Mouse (Mus musculus): ENCODE results near the gene Adm2. TPM values are rescaled to one million over a fixed set of nuclear protein-coding genes. Genes with fewer than 3 reads are reported as not detected.

The Adm2 gene
- polyA plus RNA-seq, 1 experiment: not detected

DNA sequence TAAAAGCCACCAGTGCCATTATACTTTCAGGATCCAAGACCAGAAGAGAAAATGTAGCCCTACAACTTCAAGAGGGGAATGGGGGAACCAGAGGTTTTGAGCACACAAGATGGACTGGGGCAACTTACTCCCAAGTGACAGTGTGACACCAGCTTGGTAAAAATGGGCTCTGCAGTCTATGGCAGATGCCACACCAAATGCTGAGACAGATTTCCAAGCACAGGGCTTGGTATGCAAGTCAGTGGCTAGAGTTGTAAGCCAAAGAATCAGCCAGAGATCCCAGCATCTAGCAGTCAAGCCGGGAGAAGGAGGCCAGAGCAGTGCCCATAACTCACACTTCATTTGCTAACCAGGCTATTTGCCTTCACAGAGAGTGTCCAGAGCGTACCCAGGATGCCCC lies 24.8 kb upstream of the Adm2 start:
- Histone ChIP-seq H3K27ac (ENCODE audit: insufficient read depth, low read length) (no peak overlapping the region), H3K4me1 (ENCODE audit: control insufficient read depth, insufficient read depth, low read length) (0 out of 2 replicates have a peak, but pooled peaks cover 5% of the 10 kb centered on the region), H3K4me3 (replicated peaks; ENCODE audit: insufficient read depth, low read depth, low read length) (no peak overlapping the region), H3K27me3 (ENCODE audit: control insufficient read depth, insufficient read depth, low read length) (no peaks in the 10 kb centered on the region)
- WGBS: 39% methylated on average over 2 of the region's 2 CpGs
- TF ChIP-seq CTCF (IDR thresholded peaks at IDR 0.05; ENCODE audit: borderline replicate concordance, insufficient read depth, low read depth, low read length) (no peak), POLR2A (IDR thresholded peaks at IDR 0.05; ENCODE audit: borderline replicate concordance, insufficient read depth, low read length) (no peak)
- no peak for DNase-seq

DNA sequence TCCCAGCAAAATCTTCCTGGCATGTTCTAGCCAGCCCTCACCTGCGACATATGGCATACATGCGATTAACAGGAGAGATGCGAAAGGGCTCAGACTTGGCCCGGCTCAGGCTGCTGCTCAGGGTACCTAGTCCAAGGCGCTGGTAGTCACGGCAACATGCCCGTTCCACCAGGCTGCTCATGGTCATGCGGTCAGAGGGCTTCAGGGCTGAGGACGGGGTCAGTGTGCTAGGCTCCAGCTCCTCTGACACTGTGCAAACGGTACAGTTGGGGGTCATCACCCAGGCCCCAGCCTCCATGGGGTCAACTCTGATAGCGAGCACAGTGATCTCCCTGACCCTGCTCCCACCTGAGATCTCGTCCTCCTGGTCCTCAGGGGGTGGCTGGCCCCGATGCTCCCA lies 22.3 kb upstream of the Adm2 start:
- no peaks in the 10 kb centered on the region for H3K27me3 ChIP-seq (ENCODE audit: control insufficient read depth, insufficient read depth, low read length)
- WGBS: 63% methylated on average over 13 of the region's 13 CpGs
- TF ChIP-seq CTCF (IDR thresholded peaks at IDR 0.05; ENCODE audit: borderline replicate concordance, insufficient read depth, low read depth, low read length) (no peak), POLR2A (IDR thresholded peaks at IDR 0.05; ENCODE audit: borderline replicate concordance, insufficient read depth, low read length) (no peak)
- no peak overlapping the region for H3K4me3 ChIP-seq (replicated peaks; ENCODE audit: insufficient read depth, low read depth, low read length)
- H3K4me1 ChIP-seq (ENCODE audit: control insufficient read depth, insufficient read depth, low read length): 0 out of 2 replicates have a peak, but pooled peaks cover 5% of the 10 kb centered on the region
- DNase-seq: no peak
- no peak overlapping the region for H3K27ac ChIP-seq (ENCODE audit: insufficient read depth, low read length)

DNA sequence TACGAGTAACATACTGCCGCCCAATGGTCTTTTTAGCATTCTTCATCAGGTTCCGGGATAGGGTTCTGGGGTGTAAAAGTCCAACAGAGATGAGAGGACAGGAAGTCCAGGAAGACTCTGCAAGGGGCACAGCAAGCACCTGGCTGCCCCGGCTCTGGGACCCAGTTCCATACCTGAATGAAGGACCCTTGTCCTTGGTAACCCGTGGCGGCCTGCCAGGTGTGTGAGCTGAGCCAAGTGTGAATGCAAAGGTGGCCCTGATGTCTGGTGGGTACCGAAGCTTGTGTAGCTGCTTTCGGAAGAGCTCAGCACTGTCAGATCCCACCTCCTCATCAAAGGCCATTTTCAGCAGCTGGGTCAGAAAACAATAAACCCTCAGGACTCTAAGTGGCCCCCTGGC lies 21.9 kb upstream of the Adm2 start:
- WGBS: 91% methylated on average over 8 of the region's 8 CpGs
- Histone ChIP-seq H3K4me3 (replicated peaks; ENCODE audit: insufficient read depth, low read depth, low read length) (no peak overlapping the region), H3K27ac (ENCODE audit: insufficient read depth, low read length) (no peak overlapping the region), H3K4me1 (ENCODE audit: control insufficient read depth, insufficient read depth, low read length) (peaks cover 5% of the 10 kb centered on the region; the same call in 1 of the 2 replicates), H3K27me3 (ENCODE audit: control insufficient read depth, insufficient read depth, low read length) (no peaks in the 10 kb centered on the region)
- DNase-seq: no peak
- no peak for TF ChIP-seq CTCF (IDR thresholded peaks at IDR 0.05; ENCODE audit: borderline replicate concordance, insufficient read depth, low read depth, low read length)
- no peak for TF ChIP-seq POLR2A (IDR thresholded peaks at IDR 0.05; ENCODE audit: borderline replicate concordance, insufficient read depth, low read length)

DNA sequence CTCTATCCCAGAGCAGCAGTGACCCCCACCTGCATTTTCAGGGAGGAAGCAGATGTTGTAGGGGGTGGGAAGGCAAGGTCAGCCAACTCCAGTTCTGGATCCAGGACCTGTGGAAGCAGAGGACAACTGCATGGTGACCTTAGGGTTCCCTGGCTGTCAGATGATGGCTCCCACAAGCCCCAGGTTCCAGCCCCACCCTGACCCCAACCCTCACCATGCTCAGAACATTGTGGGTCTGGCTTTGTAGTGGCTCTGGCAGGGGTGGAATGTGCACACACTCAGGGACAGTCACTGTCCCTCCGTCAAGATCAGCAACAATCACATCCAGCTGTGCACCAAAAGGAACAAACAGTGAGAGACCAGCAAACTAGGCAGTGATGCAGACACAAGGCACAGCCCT lies 16.6 kb upstream of the Adm2 start:
- Histone ChIP-seq H3K27me3 (ENCODE audit: control insufficient read depth, insufficient read depth, low read length) (no peaks in the 10 kb centered on the region), H3K27ac (ENCODE audit: insufficient read depth, low read length) (no peak overlapping the region), H3K4me3 (replicated peaks; ENCODE audit: insufficient read depth, low read depth, low read length) (no peak overlapping the region), H3K4me1 (ENCODE audit: control insufficient read depth, insufficient read depth, low read length) (peaks cover 50% of the 10 kb centered on the region)
- 43% methylated on average over 1 of the region's 1 CpGs for WGBS
- TF ChIP-seq POLR2A (IDR thresholded peaks at IDR 0.05; ENCODE audit: borderline replicate concordance, insufficient read depth, low read length) (no peak), CTCF (IDR thresholded peaks at IDR 0.05; ENCODE audit: borderline replicate concordance, insufficient read depth, low read depth, low read length) (no peak)
- no peak for DNase-seq

DNA sequence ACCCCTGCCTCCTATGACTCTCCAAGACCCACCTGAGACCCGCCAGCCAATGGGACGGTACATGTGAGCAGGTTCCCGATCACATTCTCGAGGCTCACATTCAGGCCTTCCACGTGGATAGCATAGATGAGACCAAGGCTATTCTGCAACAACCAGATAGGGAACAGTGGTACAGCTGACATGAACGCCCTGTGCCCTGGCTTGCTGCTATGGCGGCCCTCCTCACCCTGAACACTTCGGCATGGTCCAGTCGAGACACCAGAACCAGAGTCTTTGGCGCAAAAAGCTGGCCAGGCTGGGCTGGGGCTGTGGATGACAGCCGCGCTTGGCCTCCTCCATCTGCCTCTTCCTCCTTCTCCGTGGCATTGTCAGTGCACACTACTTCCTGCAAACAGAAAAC lies 15.1 kb upstream of the Adm2 start:
- TF ChIP-seq POLR2A (IDR thresholded peaks at IDR 0.05; ENCODE audit: borderline replicate concordance, insufficient read depth, low read length) (no peak), CTCF (IDR thresholded peaks at IDR 0.05; ENCODE audit: borderline replicate concordance, insufficient read depth, low read depth, low read length) (no peak)
- Histone ChIP-seq H3K4me3 (replicated peaks; ENCODE audit: insufficient read depth, low read depth, low read length) (no peak overlapping the region), H3K4me1 (ENCODE audit: control insufficient read depth, insufficient read depth, low read length) (peaks cover 60% of the 10 kb centered on the region), H3K27me3 (ENCODE audit: control insufficient read depth, insufficient read depth, low read length) (no peaks in the 10 kb centered on the region), H3K27ac (ENCODE audit: insufficient read depth, low read length) (peak overlapping the region; percentile 33)
- peak in 1 of 2 experiments; percentile 43 for DNase-seq
- 44% methylated on average over 13 of the region's 13 CpGs for WGBS

DNA sequence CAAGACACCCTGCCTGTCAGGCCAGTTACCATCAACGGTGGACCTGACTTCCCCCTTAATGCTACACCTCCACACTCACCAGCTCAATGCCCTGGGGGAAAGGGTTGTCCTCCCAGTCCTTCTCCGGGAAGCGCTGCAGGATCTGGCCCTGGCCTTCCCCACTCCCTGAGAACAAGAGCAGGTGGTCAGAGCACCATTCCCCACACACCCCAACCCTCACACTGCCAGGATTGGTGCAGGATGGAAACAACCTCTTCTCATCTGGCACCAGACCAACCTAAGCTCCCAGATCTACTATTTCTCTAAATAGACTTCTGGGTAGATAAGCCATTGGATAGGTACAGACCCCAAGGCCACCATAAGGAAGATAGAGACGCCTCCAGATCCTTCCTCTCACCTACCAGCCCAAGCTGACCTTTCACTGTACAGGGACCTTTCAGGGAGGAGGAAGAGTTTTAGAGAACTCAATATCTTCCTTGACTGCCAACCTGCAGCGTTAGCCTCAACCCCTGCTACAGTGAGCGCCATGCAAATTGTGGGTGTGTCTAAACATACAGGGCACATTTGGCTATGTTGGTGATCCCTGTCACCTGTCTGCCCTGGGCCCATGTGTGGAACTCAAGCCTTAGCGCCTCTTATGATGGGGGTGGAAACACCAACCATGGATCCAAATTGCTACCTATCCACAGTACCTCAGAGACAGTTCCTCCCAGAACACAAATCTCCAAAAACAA lies 13.9 kb upstream of the Adm2 start:
- Histone ChIP-seq H3K4me3 (replicated peaks; ENCODE audit: insufficient read depth, low read depth, low read length) (no peak overlapping the region), H3K27ac (ENCODE audit: insufficient read depth, low read length) (peak overlapping the region; percentile 54; the same call in 1 of the 2 replicates), H3K27me3 (ENCODE audit: control insufficient read depth, insufficient read depth, low read length) (no peaks in the 10 kb centered on the region), H3K4me1 (ENCODE audit: control insufficient read depth, insufficient read depth, low read length) (peaks cover 70% of the 10 kb centered on the region)
- DNase-seq: peak; percentile 55 to 67
- 53% methylated on average over 7 of the region's 7 CpGs for WGBS
- no peak for TF ChIP-seq CTCF (IDR thresholded peaks at IDR 0.05; ENCODE audit: borderline replicate concordance, insufficient read depth, low read depth, low read length)
- no peak for TF ChIP-seq POLR2A (IDR thresholded peaks at IDR 0.05; ENCODE audit: borderline replicate concordance, insufficient read depth, low read length)

DNA sequence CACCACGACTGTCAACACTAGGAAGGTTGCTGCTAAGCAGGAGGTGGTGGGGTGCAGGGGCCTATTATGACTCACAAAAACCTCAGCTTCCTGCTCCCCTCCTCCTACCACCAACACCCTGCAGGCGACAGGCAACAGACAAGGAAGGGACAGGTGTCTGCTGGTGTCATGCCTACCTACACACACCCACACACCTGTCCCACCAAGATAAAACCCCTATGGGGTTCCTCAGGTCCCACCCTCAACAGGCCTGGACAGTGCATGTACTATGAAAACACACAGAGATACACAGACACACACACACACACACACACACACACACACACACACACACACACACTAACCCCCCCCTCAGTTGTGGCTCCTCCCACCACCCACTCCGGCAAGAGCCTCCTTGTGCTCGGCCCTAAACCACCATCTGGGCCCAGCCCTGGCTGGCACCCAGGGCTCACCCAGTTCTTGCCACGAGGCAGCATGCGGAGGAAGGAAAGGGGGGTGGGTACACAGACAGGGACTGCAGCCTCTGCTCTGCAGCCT lies 12.5 kb upstream of the Adm2 start:
- peak overlapping the region; percentile 90 for H3K27ac ChIP-seq (ENCODE audit: insufficient read depth, low read length)
- DNase-seq: peak; percentile 72 to 84
- TF ChIP-seq POLR2A (IDR thresholded peaks at IDR 0.05; ENCODE audit: borderline replicate concordance, insufficient read depth, low read length) (no peak), CTCF (IDR thresholded peaks at IDR 0.05; ENCODE audit: borderline replicate concordance, insufficient read depth, low read depth, low read length) (no peak)

DNA sequence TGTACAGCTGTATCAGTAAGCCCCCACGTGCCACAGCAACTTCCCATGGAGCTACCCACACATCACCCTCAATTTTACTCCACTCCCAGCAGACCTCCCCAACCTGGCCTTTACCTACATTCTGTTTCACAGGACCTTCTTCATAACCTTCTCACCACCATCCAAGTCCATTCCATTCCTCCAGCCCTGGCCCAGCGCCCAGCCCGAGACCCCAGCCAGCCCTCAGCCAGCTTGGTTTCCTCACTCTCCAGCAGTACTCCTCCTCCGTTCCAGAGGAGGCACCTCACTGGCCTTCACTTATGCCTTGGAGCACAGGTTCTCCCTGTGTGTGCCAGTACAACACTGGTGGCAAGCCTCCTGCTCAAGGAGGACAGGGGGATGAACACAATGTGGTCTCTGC lies 9.2 kb upstream of the Adm2 start:
- H3K4me1 ChIP-seq (ENCODE audit: control insufficient read depth, insufficient read depth, low read length): peaks cover 45% of the 10 kb centered on the region
- H3K27ac ChIP-seq (ENCODE audit: insufficient read depth, low read length): no peak overlapping the region
- no peaks in the 10 kb centered on the region for H3K27me3 ChIP-seq (ENCODE audit: control insufficient read depth, insufficient read depth, low read length)
- peak in 1 of 2 experiments; percentile 23 for DNase-seq
- no peak for TF ChIP-seq POLR2A (IDR thresholded peaks at IDR 0.05; ENCODE audit: borderline replicate concordance, insufficient read depth, low read length)
- TF ChIP-seq CTCF (IDR thresholded peaks at IDR 0.05; ENCODE audit: borderline replicate concordance, insufficient read depth, low read depth, low read length): no peak
- peak overlapping the region; percentile 80 for H3K4me3 ChIP-seq (replicated peaks; ENCODE audit: insufficient read depth, low read depth, low read length)
- WGBS: 40% methylated on average over 4 of the region's 4 CpGs

More for the DNA sequence above, 12.5 kb upstream of the Adm2 start:
- H3K4me3 ChIP-seq (replicated peaks; ENCODE audit: insufficient read depth, low read depth, low read length): peak overlapping the region; percentile 17
- peaks cover 71% of the 10 kb centered on the region for H3K4me1 ChIP-seq (ENCODE audit: control insufficient read depth, insufficient read depth, low read length)
- no peaks in the 10 kb centered on the region for H3K27me3 ChIP-seq (ENCODE audit: control insufficient read depth, insufficient read depth, low read length)
- WGBS: 2% methylated on average over 6 of the region's 6 CpGs

Measured in cerebellum, adult 2 months (tissue).